Mouse (Mus musculus) E14TG2a.4 (cell line): ENCODE data around the gene Tes.

Experiments used
- CTCF ChIP-seq: conservative IDR thresholded peaks from 2 replicates; pipeline ENCODE4 v1.5.1; 2014; ENCODE audit warnings: low read length
- POU5F1 ChIP-seq: IDR thresholded peaks from 2 replicates; pipeline ENCODE4 v1.6.1; 2014; ENCODE audit warnings: low read length, borderline replicate concordance

DNA sequence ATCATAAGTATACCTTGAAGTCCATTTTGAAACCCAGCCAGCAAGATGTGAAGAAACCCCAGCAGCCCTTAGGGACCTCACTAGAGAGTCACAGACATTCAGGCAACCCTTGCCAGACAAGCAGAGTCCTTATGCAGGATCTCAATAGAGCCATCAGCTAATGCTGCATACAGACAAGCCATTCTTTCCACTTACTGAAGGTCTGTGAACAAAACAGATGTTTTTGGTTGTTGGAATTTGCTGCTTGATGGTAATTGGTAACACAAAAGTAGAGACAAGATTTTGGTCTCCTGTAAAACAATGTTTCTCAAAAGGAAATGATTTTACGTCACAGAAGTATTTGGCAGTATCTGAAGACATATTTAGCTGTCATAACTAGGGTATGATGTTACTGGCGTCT, 10.2 kb upstream of the Tes start:
- TF ChIP-seq CTCF, result no peak
- TF ChIP-seq POU5F1, result no peak
